Mouse (Mus musculus) forebrain, embryonic 12.5 days (tissue): ENCODE measurements around the gene S100a14. TPM values are rescaled to one million over a fixed set of nuclear protein-coding genes. Genes with fewer than 3 reads are reported as not detected.

Experiments
- ATAC-seq: fragments of 200-750 bp; cut with Nextera tagmentation; 2 replicates; pipeline ENCODE4 v1.8.0; 2017; ENCODE audit warnings: moderate TSS enrichment; ENCODE audit not compliant: low FRiP score
- H3K27ac ChIP-seq: fragments of 300-500 bp; sonication (generic); 2 replicates; pipeline ENCODE4 v1.5.1; 2016; ENCODE audit warnings: mild to moderate bottlenecking
- H3K27me3 ChIP-seq: fragments of 300-500 bp; sonication (generic); 2 replicates; pipeline ENCODE4 v1.6.1; 2016; ENCODE audit warnings: mild to moderate bottlenecking
- H3K36me3 ChIP-seq: fragments of 300-500 bp; sonication (generic); replicated peaks from 2 replicates; pipeline ENCODE4 v1.6.1; 2016; ENCODE audit warnings: mild to moderate bottlenecking
- H3K4me1 ChIP-seq: fragments of 300-500 bp; sonication (generic); 2 replicates; pipeline ENCODE4 v1.6.1; 2016
- H3K4me2 ChIP-seq: fragments of 300-500 bp; sonication (generic); 2 replicates; pipeline ENCODE4 v1.6.1; 2016; ENCODE audit warnings: mild to moderate bottlenecking, moderate library complexity
- H3K4me3 ChIP-seq: fragments of 300-500 bp; sonication (generic); replicated peaks from 2 replicates; pipeline ENCODE4 v1.5.1; 2016; ENCODE audit warnings: mild to moderate bottlenecking
- H3K9ac ChIP-seq: fragments of 300-500 bp; sonication (generic); 2 replicates; pipeline ENCODE4 v1.6.1; 2016; ENCODE audit warnings: mild to moderate bottlenecking
- H3K9me3 ChIP-seq: fragments of 300-500 bp; sonication (generic); 2 replicates; pipeline ENCODE4 v1.6.1; 2016
- WGBS: fragments of 180-500 bp; shearing (Covaris S2); methylation state at CpG from one replicate; pipeline ENCODE4 v1.1.7; 2016; 5-methylcytosine and 5-hydroxymethylcytosine counted together
- polyA plus RNA-seq: library from polyadenylated mRNA; unstranded; fragments of >200 nt; fragmentation: Nextera tagmentation; extraction: Ambion mirVana; gene quantifications from 2 replicates; pipeline ENCODE4 v1.2.1, GENCODE M21; 2016

The S100a14 gene
- polyA plus RNA-seq, 1 experiment from 2014 or later, result 0.24 TPM

- H3K27ac ChIP-seq, result no peak overlapping the region
- 88% methylated on average over 7 of the region's 7 CpGs for WGBS
- no peak overlapping the region for H3K4me3 ChIP-seq
- no peak overlapping the region for H3K4me2 ChIP-seq
- no peak for ATAC-seq
- H3K9me3 ChIP-seq, result no peaks in the 10 kb centered on the region
- H3K27me3 ChIP-seq, result no peaks in the 10 kb centered on the region
- H3K36me3 ChIP-seq, result no peaks in the 10 kb centered on the region
- no peaks in the 10 kb centered on the region for H3K4me1 ChIP-seq
- H3K9ac ChIP-seq, result no peak overlapping the region
Measured at GRCm38 (mm10) chr3:90527291-90527873, 726 bp downstream of the S100a14 start.

GRCm38 (mm10) chr3:90531713-90532112, 5.1 kb downstream of the S100a14 start:
- H3K4me3 ChIP-seq, result no peak overlapping the region
- WGBS, result 78% methylated on average over 5 of the region's 5 CpGs
- ATAC-seq, result no peak
- H3K27me3 ChIP-seq, result no peaks in the 10 kb centered on the region
- no peaks in the 10 kb centered on the region for H3K9me3 ChIP-seq
- H3K4me1 ChIP-seq, result no peaks in the 10 kb centered on the region
- no peak overlapping the region for H3K9ac ChIP-seq
- no peaks in the 10 kb centered on the region for H3K36me3 ChIP-seq
- no peak overlapping the region for H3K27ac ChIP-seq
- H3K4me2 ChIP-seq, result no peak overlapping the region

- no peak overlapping the region for H3K27ac ChIP-seq
- no peak overlapping the region for H3K4me2 ChIP-seq
- WGBS, result 74% methylated on average over 1 of the region's 1 CpGs
- H3K4me3 ChIP-seq, result no peak overlapping the region
- no peaks in the 10 kb centered on the region for H3K36me3 ChIP-seq
- no peak for ATAC-seq
- H3K9ac ChIP-seq, result no peak overlapping the region
- H3K9me3 ChIP-seq, result no peaks in the 10 kb centered on the region
- 0 out of 2 replicates have a peak, but pooled peaks cover 4% of the 10 kb centered on the region for H3K27me3 ChIP-seq
- H3K4me1 ChIP-seq, result no peaks in the 10 kb centered on the region
Measured at GRCm38 (mm10) chr3:90535446-90535845, 8.8 kb downstream of the S100a14 start.

GRCm38 (mm10) chr3:90537141-90537904, 10.7 kb downstream of the S100a14 start, which contains the start of gene S100a16:
Gene S100a16 (plus strand): TSS chr3:90537254.
- Histone ChIP-seq H3K4me2 (no peak within 1 kb of the TSS), H3K4me1 (peaks cover 14% of the 10 kb centered on the region), H3K27me3 (0 out of 2 replicates have a peak, but pooled peaks cover 7% of the 10 kb centered on the region), H3K9ac (no peak within 1 kb of the TSS), H3K36me3 (no peaks in the 10 kb centered on the region), H3K4me3 (no peak within 1 kb of the TSS), H3K27ac (no peak within 1 kb of the TSS), H3K9me3 (no peaks in the 10 kb centered on the region)
- ATAC-seq, result no peak
- WGBS, result 45% methylated on average over 10 of the region's 10 CpGs

- peaks cover 18% of the 10 kb centered on the region for H3K4me1 ChIP-seq
- H3K36me3 ChIP-seq, result no peaks in the 10 kb centered on the region
- no peak overlapping the region for H3K27ac ChIP-seq
- H3K9ac ChIP-seq, result no peak overlapping the region
- H3K4me2 ChIP-seq, result no peak overlapping the region
- H3K9me3 ChIP-seq, result no peaks in the 10 kb centered on the region
- H3K27me3 ChIP-seq, result 0 out of 2 replicates have a peak, but pooled peaks cover 7% of the 10 kb centered on the region
- H3K4me3 ChIP-seq, result no peak overlapping the region
- WGBS, result 76% methylated on average over 5 of the region's 5 CpGs
- no peak for ATAC-seq
Measured at GRCm38 (mm10) chr3:90537905-90538296, 11.2 kb downstream of the S100a14 start.

GRCm38 (mm10) chr3:90540904-90541303, 14.2 kb downstream of the S100a14 start:
- H3K4me1 ChIP-seq, result peaks cover 18% of the 10 kb centered on the region
- no peak overlapping the region for H3K27ac ChIP-seq
- 0 out of 2 replicates have a peak, but pooled peaks cover 7% of the 10 kb centered on the region for H3K27me3 ChIP-seq
- no peak overlapping the region for H3K4me3 ChIP-seq
- H3K9ac ChIP-seq, result no peak overlapping the region
- peak overlapping the region; percentile 4; the same call in 1 of the 2 replicates for H3K4me2 ChIP-seq
- ATAC-seq, result peak; percentile 72
- H3K36me3 ChIP-seq, result no peaks in the 10 kb centered on the region
- H3K9me3 ChIP-seq, result no peaks in the 10 kb centered on the region
- WGBS, result 24% methylated on average over 4 of the region's 4 CpGs

GRCm38 (mm10) chr3:90549676-90550420, 23.2 kb downstream of the S100a14 start:
- no peak overlapping the region for H3K4me3 ChIP-seq
- H3K4me2 ChIP-seq, result no peak overlapping the region
- no peak overlapping the region for H3K9ac ChIP-seq
- H3K4me1 ChIP-seq, result 0 out of 2 replicates have a peak, but pooled peaks cover 3% of the 10 kb centered on the region
- H3K27ac ChIP-seq, result no peak overlapping the region
- no peaks in the 10 kb centered on the region for H3K27me3 ChIP-seq
- no peaks in the 10 kb centered on the region for H3K9me3 ChIP-seq
- WGBS, result 77% methylated on average over 5 of the region's 5 CpGs
- ATAC-seq, result no peak
- no peaks in the 10 kb centered on the region for H3K36me3 ChIP-seq

GRCm38 (mm10) chr3:90550421-90550790, 23.8 kb downstream of the S100a14 start:
- Histone ChIP-seq H3K9me3 (no peaks in the 10 kb centered on the region), H3K4me2 (no peak overlapping the region), H3K4me3 (no peak overlapping the region), H3K36me3 (no peaks in the 10 kb centered on the region), H3K9ac (no peak overlapping the region), H3K4me1 (0 out of 2 replicates have a peak, but pooled peaks cover 3% of the 10 kb centered on the region), H3K27ac (no peak overlapping the region), H3K27me3 (no peaks in the 10 kb centered on the region)
- ATAC-seq, result no peak
- WGBS, result 91% methylated on average over 2 of the region's 2 CpGs

- Histone ChIP-seq H3K27me3 (no peaks in the 10 kb centered on the region), H3K9ac (no peak overlapping the region), H3K4me2 (no peak overlapping the region), H3K4me1 (peaks cover 7% of the 10 kb centered on the region), H3K4me3 (no peak overlapping the region), H3K27ac (no peak overlapping the region), H3K36me3 (no peaks in the 10 kb centered on the region), H3K9me3 (no peaks in the 10 kb centered on the region)
- 77% methylated on average over 2 of the region's 2 CpGs for WGBS
- no peak for ATAC-seq
Measured at GRCm38 (mm10) chr3:90552231-90552630, 25.6 kb downstream of the S100a14 start.

- 33% methylated on average over 5 of the region's 5 CpGs for WGBS
- H3K4me3 ChIP-seq, result no peak overlapping the region
- no peaks in the 10 kb centered on the region for H3K36me3 ChIP-seq
- peaks cover 4% of the 10 kb centered on the region for H3K4me1 ChIP-seq
- H3K9me3 ChIP-seq, result no peaks in the 10 kb centered on the region
- no peak overlapping the region for H3K4me2 ChIP-seq
- H3K9ac ChIP-seq, result no peak overlapping the region
- ATAC-seq, result peak; percentile 81
- no peaks in the 10 kb centered on the region for H3K27me3 ChIP-seq
- H3K27ac ChIP-seq, result peak overlapping the region; percentile 63; the same call in 1 of the 2 replicates
Measured at GRCm38 (mm10) chr3:90555954-90556353, 29.3 kb downstream of the S100a14 start.

- no peak for ATAC-seq
- no peaks in the 10 kb centered on the region for H3K36me3 ChIP-seq
- no peak within 1 kb of the TSS for H3K4me2 ChIP-seq
- H3K4me3 ChIP-seq, result no peak within 1 kb of the TSS
- H3K27me3 ChIP-seq, result no peaks in the 10 kb centered on the region
- WGBS, result 88% methylated on average over 6 of the region's 6 CpGs
- no peak within 1 kb of the TSS for H3K27ac ChIP-seq
- peaks cover 4% of the 10 kb centered on the region for H3K4me1 ChIP-seq
- no peaks in the 10 kb centered on the region for H3K9me3 ChIP-seq
- H3K9ac ChIP-seq, result no peak within 1 kb of the TSS
Measured at GRCm38 (mm10) chr3:90560008-90560628, 33.5 kb downstream of the S100a14 start, which contains the start of gene S100a3. Gene S100a3 (plus strand): TSS chr3:90560578.

- Histone ChIP-seq H3K9ac (no peak overlapping the region), H3K4me1 (no peaks in the 10 kb centered on the region), H3K4me2 (no peak overlapping the region), H3K36me3 (no peaks in the 10 kb centered on the region), H3K4me3 (no peak overlapping the region), H3K27ac (no peak overlapping the region), H3K27me3 (no peaks in the 10 kb centered on the region), H3K9me3 (no peaks in the 10 kb centered on the region)
- no peak for ATAC-seq
- 91% methylated on average over 5 of the region's 5 CpGs for WGBS
Measured at GRCm38 (mm10) chr3:90574691-90575090, 48.0 kb downstream of the S100a14 start.
